Mouse (Mus musculus) embryonic facial prominence, embryonic 12.5 days (tissue): Measurements from ENCODE around the gene Fstl4. TPM values are rescaled to one million over a fixed set of nuclear protein-coding genes. Genes with fewer than 3 reads are reported as not detected.

ENCODE experiments used
- ATAC-seq: fragments of 200-750 bp; cut with Nextera tagmentation; 2 replicates; pipeline ENCODE4 v1.8.0; 2017; ENCODE audit not compliant: insufficient number of reproducible peaks, insufficient read depth, low FRiP score, low TSS enrichment
- H3K27ac ChIP-seq: fragments of 300-500 bp; sonication (generic); 2 replicates; pipeline ENCODE4 v1.5.1; 2016; ENCODE audit warnings: mild to moderate bottlenecking
- H3K27me3 ChIP-seq: fragments of 300-500 bp; sonication (generic); 2 replicates; pipeline ENCODE4 v1.6.1; 2016; ENCODE audit warnings: mild to moderate bottlenecking, moderate library complexity
- H3K36me3 ChIP-seq: fragments of 300-500 bp; sonication (generic); 2 replicates; pipeline ENCODE4 v1.6.1; 2016; ENCODE audit warnings: mild to moderate bottlenecking
- H3K4me1 ChIP-seq: fragments of 300-500 bp; sonication (generic); 2 replicates; pipeline ENCODE4 v1.6.1; 2016
- H3K4me2 ChIP-seq: fragments of 300-500 bp; sonication (generic); replicated peaks from 2 replicates; pipeline ENCODE4 v1.6.1; 2016; ENCODE audit warnings: mild to moderate bottlenecking, moderate library complexity
- H3K4me3 ChIP-seq: fragments of 300-500 bp; sonication (generic); 2 replicates; pipeline ENCODE4 v1.5.1; 2016; ENCODE audit warnings: mild to moderate bottlenecking
- H3K9ac ChIP-seq: fragments of 300-500 bp; sonication (generic); 2 replicates; pipeline ENCODE4 v1.6.1; 2016; ENCODE audit warnings: mild to moderate bottlenecking, moderate library complexity
- H3K9me3 ChIP-seq: fragments of 300-500 bp; sonication (generic); 2 replicates; pipeline ENCODE4 v1.6.1; 2016; ENCODE audit warnings: mild to moderate bottlenecking, moderate library complexity
- WGBS: fragments of 180-500 bp; shearing (Covaris S2); methylation state at CpG from one replicate; pipeline ENCODE4 v1.1.7; 2016; 5-methylcytosine and 5-hydroxymethylcytosine counted together
- polyA plus RNA-seq: library from polyadenylated mRNA; unstranded; fragments of >200 nt; fragmentation: Nextera tagmentation; extraction: Ambion mirVana; gene quantifications from 2 replicates; pipeline ENCODE4 v1.2.1, GENCODE M21; 2016

The Fstl4 gene
- polyA plus RNA-seq, result 3.0 and 4.1 TPM in 2 replicates

- Histone ChIP-seq H3K4me2 (peak within 1 kb of the TSS; percentile 97), H3K36me3 (no peaks in the 10 kb centered on the region), H3K9me3 (no peaks in the 10 kb centered on the region), H3K4me1 (peaks cover 19% of the 10 kb centered on the region; the same call in 1 of the 2 replicates), H3K4me3 (peak within 1 kb of the TSS; percentile 53), H3K27me3 (peaks cover 57% of the 10 kb centered on the region), H3K27ac (no peak within 1 kb of the TSS), H3K9ac (peak within 1 kb of the TSS; percentile 39)
- WGBS, result under 1% methylated on average over 43 of the region's 48 CpGs
- 0 out of 2 replicates have a peak, but pooled peaks have one; percentile 10 for ATAC-seq
Observed at GRCm38 (mm10) chr11:52764461-52764893, at the start of gene Fstl4. TSS of gene Fstl4 (plus strand) at chr11:52764634.

- Histone ChIP-seq H3K9me3 (no peaks in the 10 kb centered on the region), H3K9ac (no peak overlapping the region), H3K27ac (no peak overlapping the region), H3K36me3 (no peaks in the 10 kb centered on the region), H3K4me1 (no peaks in the 10 kb centered on the region), H3K4me3 (no peak overlapping the region), H3K27me3 (no peaks in the 10 kb centered on the region), H3K4me2 (no peak overlapping the region)
- WGBS, result 75% methylated on average over 1 of the region's 1 CpGs
- ATAC-seq, result no peak
Observed at GRCm38 (mm10) chr11:52718570-52718969, 45.9 kb upstream of the Fstl4 start.

- Histone ChIP-seq H3K36me3 (no peaks in the 10 kb centered on the region), H3K4me1 (no peaks in the 10 kb centered on the region), H3K27ac (no peak overlapping the region), H3K4me3 (no peak overlapping the region), H3K9ac (no peak overlapping the region), H3K9me3 (no peaks in the 10 kb centered on the region), H3K27me3 (no peaks in the 10 kb centered on the region), H3K4me2 (no peak overlapping the region)
- no peak for ATAC-seq
- WGBS, result 63% methylated on average over 6 of the region's 6 CpGs
Observed at GRCm38 (mm10) chr11:52721087-52721486, 43.3 kb upstream of the Fstl4 start.

GRCm38 (mm10) chr11:52722706-52723105 lies 41.7 kb upstream of the Fstl4 start:
- 83% methylated on average over 4 of the region's 4 CpGs for WGBS
- no peak overlapping the region for H3K9ac ChIP-seq
- H3K4me2 ChIP-seq, result no peak overlapping the region
- no peaks in the 10 kb centered on the region for H3K27me3 ChIP-seq
- no peak for ATAC-seq
- no peak overlapping the region for H3K27ac ChIP-seq
- no peaks in the 10 kb centered on the region for H3K9me3 ChIP-seq
- H3K36me3 ChIP-seq, result no peaks in the 10 kb centered on the region
- no peaks in the 10 kb centered on the region for H3K4me1 ChIP-seq
- no peak overlapping the region for H3K4me3 ChIP-seq

- 90% methylated on average over 1 of the region's 1 CpGs for WGBS
- no peaks in the 10 kb centered on the region for H3K9me3 ChIP-seq
- H3K4me2 ChIP-seq, result no peak overlapping the region
- no peak overlapping the region for H3K9ac ChIP-seq
- no peak for ATAC-seq
- H3K27ac ChIP-seq, result no peak overlapping the region
- H3K27me3 ChIP-seq, result no peaks in the 10 kb centered on the region
- no peaks in the 10 kb centered on the region for H3K36me3 ChIP-seq
- no peak overlapping the region for H3K4me3 ChIP-seq
- H3K4me1 ChIP-seq, result no peaks in the 10 kb centered on the region
Observed at GRCm38 (mm10) chr11:52726001-52726400, 38.4 kb upstream of the Fstl4 start.

- WGBS, result 85% methylated on average over 15 of the region's 15 CpGs
- no peaks in the 10 kb centered on the region for H3K27me3 ChIP-seq
- H3K9me3 ChIP-seq, result no peaks in the 10 kb centered on the region
- no peaks in the 10 kb centered on the region for H3K36me3 ChIP-seq
- no peak overlapping the region for H3K4me2 ChIP-seq
- no peaks in the 10 kb centered on the region for H3K4me1 ChIP-seq
- ATAC-seq, result no peak
- H3K27ac ChIP-seq, result no peak overlapping the region
- no peak overlapping the region for H3K9ac ChIP-seq
- H3K4me3 ChIP-seq, result no peak overlapping the region
Observed at GRCm38 (mm10) chr11:52728479-52728878, 36.0 kb upstream of the Fstl4 start.

- Histone ChIP-seq H3K4me3 (no peak overlapping the region), H3K9ac (no peak overlapping the region), H3K4me2 (no peak overlapping the region), H3K4me1 (no peaks in the 10 kb centered on the region), H3K36me3 (no peaks in the 10 kb centered on the region), H3K27ac (no peak overlapping the region), H3K9me3 (no peaks in the 10 kb centered on the region), H3K27me3 (no peaks in the 10 kb centered on the region)
- WGBS, result 86% methylated on average over 5 of the region's 5 CpGs
- no peak for ATAC-seq
Observed at GRCm38 (mm10) chr11:52729890-52730289, 34.5 kb upstream of the Fstl4 start.

- H3K9me3 ChIP-seq, result no peaks in the 10 kb centered on the region
- H3K27me3 ChIP-seq, result no peaks in the 10 kb centered on the region
- H3K27ac ChIP-seq, result no peak overlapping the region
- no peak overlapping the region for H3K4me3 ChIP-seq
- ATAC-seq, result no peak
- H3K4me1 ChIP-seq, result no peaks in the 10 kb centered on the region
- H3K36me3 ChIP-seq, result no peaks in the 10 kb centered on the region
- WGBS, result 49% methylated on average over 8 of the region's 8 CpGs
- no peak overlapping the region for H3K9ac ChIP-seq
- no peak overlapping the region for H3K4me2 ChIP-seq
Observed at GRCm38 (mm10) chr11:52731979-52732378, 32.5 kb upstream of the Fstl4 start.

- H3K4me2 ChIP-seq, result no peak overlapping the region
- no peaks in the 10 kb centered on the region for H3K9me3 ChIP-seq
- no peak overlapping the region for H3K27ac ChIP-seq
- no peak overlapping the region for H3K9ac ChIP-seq
- 77% methylated on average over 6 of the region's 6 CpGs for WGBS
- no peaks in the 10 kb centered on the region for H3K27me3 ChIP-seq
- ATAC-seq, result no peak
- H3K4me3 ChIP-seq, result no peak overlapping the region
- no peaks in the 10 kb centered on the region for H3K4me1 ChIP-seq
- H3K36me3 ChIP-seq, result no peaks in the 10 kb centered on the region
Observed at GRCm38 (mm10) chr11:52734493-52735195, 29.8 kb upstream of the Fstl4 start.

- no peaks in the 10 kb centered on the region for H3K9me3 ChIP-seq
- no peak overlapping the region for H3K27ac ChIP-seq
- no peak for ATAC-seq
- H3K9ac ChIP-seq, result no peak overlapping the region
- H3K4me1 ChIP-seq, result no peaks in the 10 kb centered on the region
- no peaks in the 10 kb centered on the region for H3K36me3 ChIP-seq
- H3K4me3 ChIP-seq, result no peak overlapping the region
- H3K27me3 ChIP-seq, result no peaks in the 10 kb centered on the region
- H3K4me2 ChIP-seq, result no peak overlapping the region
- WGBS, result 20% methylated on average over 9 of the region's 9 CpGs
Observed at GRCm38 (mm10) chr11:52739187-52739586, 25.2 kb upstream of the Fstl4 start.

- H3K9me3 ChIP-seq, result no peaks in the 10 kb centered on the region
- H3K9ac ChIP-seq, result no peak overlapping the region
- H3K36me3 ChIP-seq, result no peaks in the 10 kb centered on the region
- no peaks in the 10 kb centered on the region for H3K4me1 ChIP-seq
- no peak overlapping the region for H3K4me3 ChIP-seq
- no peak overlapping the region for H3K4me2 ChIP-seq
- no peak overlapping the region for H3K27ac ChIP-seq
- no peak for ATAC-seq
- H3K27me3 ChIP-seq, result no peaks in the 10 kb centered on the region
Observed at GRCm38 (mm10) chr11:52740466-52740865, 24.0 kb upstream of the Fstl4 start.

GRCm38 (mm10) chr11:52743956-52744355 lies 20.5 kb upstream of the Fstl4 start:
- no peak for ATAC-seq
- Histone ChIP-seq H3K4me2 (no peak overlapping the region), H3K9me3 (no peaks in the 10 kb centered on the region), H3K27ac (no peak overlapping the region), H3K9ac (no peak overlapping the region), H3K27me3 (no peaks in the 10 kb centered on the region), H3K4me1 (no peaks in the 10 kb centered on the region), H3K4me3 (no peak overlapping the region), H3K36me3 (no peaks in the 10 kb centered on the region)
